Mouse (Mus musculus): ENCODE data around the gene Iqcb1. TPM values are rescaled to one million over a fixed set of nuclear protein-coding genes. Genes with fewer than 3 reads are reported as not detected.

Iqcb1 gene
- total RNA-seq (2023): 44.9 TPM

GRCm38 (mm10) chr16:36828054-36828786, at the start of gene Iqcb1:
TSS of gene Iqcb1 (plus strand) at chr16:36828385.

GRCm38 (mm10) chr16:36784594-36785313, 43.4 kb upstream of the Iqcb1 start, which contains the start of gene Slc15a2:
TSS of gene Slc15a2 (minus strand) at chr16:36784962.

GRCm38 (mm10) chr16:36874583-36875275, 46.5 kb downstream of the Iqcb1 start, which contains the start of the genes Eaf2 and Golgb1:
TSS of gene Eaf2 (minus strand) at chr16:36875003.
TSS of gene Golgb1 (plus strand) at chr16:36875140.

Other genes starting within 250 kb of the Iqcb1 start
- gene Cd86, start 162.3 kb upstream of the Iqcb1 start, total RNA-seq (2023): 27.8 TPM
- 2.4 TPM for gene Ildr1, start 134.4 kb upstream of the Iqcb1 start, total RNA-seq (2023)
- gene Slc15a2, start 43.4 kb upstream of the Iqcb1 start, total RNA-seq (2023): 28.4 TPM
- 3.0 TPM for gene Eaf2, start 46.6 kb downstream of the Iqcb1 start, total RNA-seq (2023)
- gene Golgb1, start 46.8 kb downstream of the Iqcb1 start, total RNA-seq (2023): 27.0 TPM
- gene Hcls1, start 106.6 kb downstream of the Iqcb1 start, total RNA-seq (2023): 171 TPM
- gene Fbxo40, start 162.1 kb downstream of the Iqcb1 start, total RNA-seq (2023): 0.29 TPM
- gene Polq, start 183.4 kb downstream of the Iqcb1 start, total RNA-seq (2023): 5.2 TPM